Mouse (Mus musculus): ENCODE results near the gene Spty2d1.
"Not testable (repeated sequence)": the region's sequence is repeated elsewhere in the genome, so short reads cannot be mapped to it uniquely, and the experiment has no call there.

The Spty2d1 gene

GRCm38 (mm10) chr7:47020956-47021355 lies 12.7 kb upstream of the Spty2d1 start:
- DNase-seq, result no peak

- DNase-seq, result no peak
These were observed 11.4 kb upstream of the Spty2d1 start for GRCm38 (mm10) chr7:47019641-47020040.

GRCm38 (mm10) chr7:47017146-47017545 lies 8.9 kb upstream of the Spty2d1 start:
- DNase-seq, result no peak

GRCm38 (mm10) chr7:47016602-47017001 lies 8.4 kb upstream of the Spty2d1 start:
- DNase-seq, result no peak

GRCm38 (mm10) chr7:47015390-47016065 lies 7.3 kb upstream of the Spty2d1 start:
- peak; percentile 91 for DNase-seq

- DNase-seq, result no peak
These were observed 6.6 kb upstream of the Spty2d1 start for GRCm38 (mm10) chr7:47014564-47015389.

GRCm38 (mm10) chr7:47013131-47013767 lies 5.0 kb upstream of the Spty2d1 start:
- DNase-seq, result no peak

GRCm38 (mm10) chr7:47007818-47008167 lies 418 bp downstream of the Spty2d1 start:
- no peak for DNase-seq

- DNase-seq, result no peak
These were observed 966 bp downstream of the Spty2d1 start for GRCm38 (mm10) chr7:47007109-47007780.

- DNase-seq, result no peak
These were observed 4.6 kb downstream of the Spty2d1 start for GRCm38 (mm10) chr7:47003411-47004115.

GRCm38 (mm10) chr7:47001900-47002275 lies 6.3 kb downstream of the Spty2d1 start:
- DNase-seq, result no peak

- no peak for DNase-seq
These were observed 6.9 kb downstream of the Spty2d1 start for GRCm38 (mm10) chr7:47001125-47001899.

- DNase-seq, result peak; percentile 35
These were observed 7.6 kb downstream of the Spty2d1 start for GRCm38 (mm10) chr7:47000644-47000983.

- DNase-seq, result peak; percentile 70
These were observed 8.1 kb downstream of the Spty2d1 start for GRCm38 (mm10) chr7:46999983-47000643.

GRCm38 (mm10) chr7:46998942-46999341 lies 9.3 kb downstream of the Spty2d1 start:
- no peak for DNase-seq

- DNase-seq, result peak; percentile 67
These were observed 10.4 kb downstream of the Spty2d1 start for GRCm38 (mm10) chr7:46997644-46998395.

- no peak for DNase-seq
These were observed 11.2 kb downstream of the Spty2d1 start for GRCm38 (mm10) chr7:46997008-46997407.

- no peak for DNase-seq
These were observed 12.7 kb downstream of the Spty2d1 start for GRCm38 (mm10) chr7:46995558-46995957.

- no peak for DNase-seq
These were observed 15.1 kb downstream of the Spty2d1 start for GRCm38 (mm10) chr7:46993079-46993478.

- DNase-seq, result not testable (repeated sequence)
These were observed 18.8 kb downstream of the Spty2d1 start for GRCm38 (mm10) chr7:46989387-46989786.

- no peak for DNase-seq
These were observed 21.1 kb downstream of the Spty2d1 start for GRCm38 (mm10) chr7:46987073-46987472.
